Mouse (Mus musculus) kidney, postnatal 0 days (tissue): Measurements from ENCODE around the gene Fam192a. TPM values are rescaled to one million over a fixed set of nuclear protein-coding genes. Genes with fewer than 3 reads are reported as not detected.

Experiments
- ATAC-seq: fragments of 200-750 bp; cut with Nextera tagmentation; replicated peaks from 2 replicates; pipeline ENCODE4 v1.8.0; 2017; ENCODE audit warnings: low read depth, moderate number of reproducible peaks, moderate TSS enrichment, moderate library complexity; ENCODE audit not compliant: low FRiP score
- DNase-seq: peaks from one replicate; pipeline ENCODE4 v3.0.0-alpha.2; 2016; ENCODE audit warnings: low spot score
- H3K27ac ChIP-seq: fragments of 300-500 bp; sonication (generic); 2 replicates; pipeline ENCODE4 v1.5.1; 2014; ENCODE audit warnings: mild to moderate bottlenecking
- H3K27me3 ChIP-seq: fragments of 300-500 bp; sonication (generic); 2 replicates; pipeline ENCODE4 v1.6.1; 2014; ENCODE audit warnings: low read length, mixed read lengths; ENCODE audit not compliant: insufficient read depth
- H3K36me3 ChIP-seq: fragments of 300-500 bp; sonication (generic); 2 replicates; pipeline ENCODE4 v1.6.1; 2014; ENCODE audit warnings: low read length, mixed read lengths; ENCODE audit not compliant: insufficient read depth
- H3K4me1 ChIP-seq: fragments of 300-500 bp; sonication (generic); replicated peaks from 2 replicates; pipeline ENCODE4 v1.6.1; 2014; ENCODE audit warnings: antibody characterized with exemption, low read length, mixed read lengths; ENCODE audit not compliant: insufficient read depth
- H3K4me2 ChIP-seq: fragments of 300-500 bp; sonication (generic); 2 replicates; pipeline ENCODE4 v1.6.1; 2014; ENCODE audit warnings: mild to moderate bottlenecking, low read length, moderate library complexity, mixed read lengths
- H3K4me3 ChIP-seq: fragments of 300-500 bp; sonication (generic); replicated peaks from 2 replicates; pipeline ENCODE4 v1.5.1; 2014; ENCODE audit warnings: low read depth, low read length
- H3K9ac ChIP-seq: fragments of 300-500 bp; sonication (generic); 2 replicates; pipeline ENCODE4 v1.6.1; 2014; ENCODE audit warnings: low read depth, low read length
- H3K9me3 ChIP-seq: fragments of 300-500 bp; sonication (generic); replicated peaks from 2 replicates; pipeline ENCODE4 v1.6.1; 2016; ENCODE audit warnings: low read length, inconsistent platforms, mixed read lengths
- CTCF ChIP-seq: IDR thresholded peaks from 2 replicates; pipeline ENCODE4 v1.5.1; 2016; ENCODE audit warnings: antibody characterized with exemption, low read depth, mild to moderate bottlenecking, moderate library complexity
- WGBS: fragments of 180-500 bp; shearing (Covaris S2); extraction: QIAGEN DNeasy Blood & Tissue Kit; methylation state at CpG from one replicate; pipeline ENCODE4 v1.1.7; 2014; 5-methylcytosine and 5-hydroxymethylcytosine counted together
- polyA plus RNA-seq: library from polyadenylated mRNA; unstranded; fragments of >200 nt; fragmentation: Nextera tagmentation; extraction: Ambion mirVana; gene quantifications from 2 replicates; pipeline ENCODE4 v1.2.1, GENCODE M21; 2015

Fam192a gene
- polyA plus RNA-seq, 1 experiment from 2014 or later, result 64.1 TPM

GRCm38 (mm10) chr8:94567159-94567849, 34.5 kb downstream of the Fam192a start:
- 75% methylated on average over 8 of the region's 8 CpGs for WGBS
- DNase-seq, result no peak
- no peak for TF ChIP-seq CTCF
- Histone ChIP-seq H3K36me3 (no peaks in the 10 kb centered on the region), H3K4me3 (no peak overlapping the region), H3K4me2 (no peak overlapping the region), H3K27me3 (no peaks in the 10 kb centered on the region), H3K9ac (no peak overlapping the region), H3K9me3 (no peaks in the 10 kb centered on the region), H3K4me1 (peaks cover 3% of the 10 kb centered on the region; the same call in 1 of the 2 replicates), H3K27ac (no peak overlapping the region)
- ATAC-seq, result no peak

GRCm38 (mm10) chr8:94566446-94567158, 35.2 kb downstream of the Fam192a start:
- Histone ChIP-seq H3K27me3 (no peaks in the 10 kb centered on the region), H3K36me3 (no peaks in the 10 kb centered on the region), H3K4me3 (no peak overlapping the region), H3K4me1 (peaks cover 3% of the 10 kb centered on the region; the same call in 1 of the 2 replicates), H3K27ac (no peak overlapping the region), H3K9ac (no peak overlapping the region), H3K4me2 (no peak overlapping the region), H3K9me3 (no peaks in the 10 kb centered on the region)
- 0 out of 2 replicates have a peak, but pooled peaks have one; percentile 67 for ATAC-seq
- no peak for TF ChIP-seq CTCF
- WGBS, result 46% methylated on average over 15 of the region's 15 CpGs
- DNase-seq, result no peak

GRCm38 (mm10) chr8:94566033-94566432, 35.8 kb downstream of the Fam192a start:
- WGBS, result 69% methylated on average over 6 of the region's 6 CpGs
- DNase-seq, result no peak

DNA sequence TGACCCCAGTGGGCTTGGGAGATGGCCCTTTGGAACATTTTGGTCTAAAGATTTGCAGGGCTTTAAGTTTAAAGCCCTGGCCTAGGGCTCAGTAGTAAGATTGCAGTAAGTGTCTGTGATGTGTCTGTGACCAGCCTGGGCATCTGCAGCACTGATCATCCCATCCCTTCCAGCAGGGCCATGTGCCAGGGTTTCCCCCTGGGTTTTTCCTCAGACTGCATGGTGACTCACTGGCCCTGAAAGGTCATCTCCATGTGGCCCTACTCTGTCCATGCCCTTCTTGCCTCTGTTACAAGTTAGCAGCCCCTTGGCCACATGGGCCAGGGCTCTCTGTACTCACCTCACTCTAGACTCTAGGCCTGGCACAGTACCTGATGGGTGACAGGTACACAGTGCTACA, 37.4 kb downstream of the Fam192a start:
- Histone ChIP-seq H3K9ac (no peak overlapping the region), H3K4me2 (no peak overlapping the region), H3K4me3 (no peak overlapping the region), H3K27me3 (no peaks in the 10 kb centered on the region), H3K9me3 (no peaks in the 10 kb centered on the region), H3K4me1 (peaks cover 3% of the 10 kb centered on the region; the same call in 1 of the 2 replicates), H3K27ac (no peak overlapping the region), H3K36me3 (no peaks in the 10 kb centered on the region)
- no peak for DNase-seq
- 0 out of 2 replicates have a peak, but pooled peaks have one; percentile 44 for ATAC-seq
- no peak for TF ChIP-seq CTCF

More at GRCm38 (mm10) chr8:94566033-94566432, 35.8 kb downstream of the Fam192a start:
- ATAC-seq, result no peak
- Histone ChIP-seq H3K27me3 (no peaks in the 10 kb centered on the region), H3K4me1 (peaks cover 3% of the 10 kb centered on the region; the same call in 1 of the 2 replicates), H3K9ac (no peak overlapping the region), H3K27ac (no peak overlapping the region), H3K4me2 (no peak overlapping the region), H3K4me3 (no peak overlapping the region), H3K9me3 (no peaks in the 10 kb centered on the region), H3K36me3 (no peaks in the 10 kb centered on the region)
- no peak for TF ChIP-seq CTCF

DNA sequence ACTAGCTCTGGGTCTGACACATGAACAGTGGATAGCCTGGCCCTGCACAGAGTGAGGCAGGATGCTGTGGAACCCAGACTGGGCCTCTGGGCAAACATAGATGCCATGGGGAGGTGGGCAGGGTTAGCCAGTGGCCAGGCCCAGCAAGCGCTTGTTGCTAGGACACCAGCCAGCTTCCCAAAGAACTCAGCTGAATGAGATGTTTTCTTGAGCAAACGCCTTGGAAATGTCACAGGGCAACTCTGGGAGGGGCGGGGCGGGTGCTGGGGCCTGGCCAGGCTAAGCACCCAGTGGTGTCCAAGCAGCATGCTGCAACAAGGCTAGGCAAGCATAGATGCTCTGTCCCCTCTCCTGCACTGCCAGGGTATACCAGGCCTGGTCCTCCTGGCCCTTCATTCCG, 40.5 kb downstream of the Fam192a start:
- no peaks in the 10 kb centered on the region for H3K4me1 ChIP-seq
- 77% methylated on average over 5 of the region's 5 CpGs for WGBS

GRCm38 (mm10) chr8:94557281-94557680, 44.5 kb downstream of the Fam192a start:
- Histone ChIP-seq H3K9ac (no peak overlapping the region), H3K9me3 (no peaks in the 10 kb centered on the region), H3K4me3 (no peak overlapping the region), H3K4me1 (no peaks in the 10 kb centered on the region), H3K36me3 (no peaks in the 10 kb centered on the region), H3K27ac (no peak overlapping the region), H3K27me3 (no peaks in the 10 kb centered on the region), H3K4me2 (no peak overlapping the region)
- ATAC-seq (no peak), DNase-seq (no peak)
- 60% methylated on average over 3 of the region's 3 CpGs for WGBS
- no peak for TF ChIP-seq CTCF

More for the DNA sequence above, 40.5 kb downstream of the Fam192a start:
- no peaks in the 10 kb centered on the region for H3K27me3 ChIP-seq
- no peaks in the 10 kb centered on the region for H3K9me3 ChIP-seq
- ATAC-seq (no peak), DNase-seq (no peak)
- no peak overlapping the region for H3K9ac ChIP-seq
- H3K27ac ChIP-seq, result no peak overlapping the region
- TF ChIP-seq CTCF, result no peak
- H3K36me3 ChIP-seq, result no peaks in the 10 kb centered on the region
- no peak overlapping the region for H3K4me2 ChIP-seq
- no peak overlapping the region for H3K4me3 ChIP-seq
